Mouse (Mus musculus) cerebellum, adult 18-20 months (tissue): Measurements from ENCODE around the gene Tmprss11d.
A peak's percentile ranks its signal among the peaks of the same experiment; 100 is the strongest.
"Not testable (repeated sequence)": the region's sequence is repeated elsewhere in the genome, so short reads cannot be mapped to it uniquely, and the experiment has no call there.

Experiments
- DNase-seq, 2 experiments: peaks; one replicate each; pipeline ENCODE4 v3.0.0; 2021

Tmprss11d gene

DNA sequence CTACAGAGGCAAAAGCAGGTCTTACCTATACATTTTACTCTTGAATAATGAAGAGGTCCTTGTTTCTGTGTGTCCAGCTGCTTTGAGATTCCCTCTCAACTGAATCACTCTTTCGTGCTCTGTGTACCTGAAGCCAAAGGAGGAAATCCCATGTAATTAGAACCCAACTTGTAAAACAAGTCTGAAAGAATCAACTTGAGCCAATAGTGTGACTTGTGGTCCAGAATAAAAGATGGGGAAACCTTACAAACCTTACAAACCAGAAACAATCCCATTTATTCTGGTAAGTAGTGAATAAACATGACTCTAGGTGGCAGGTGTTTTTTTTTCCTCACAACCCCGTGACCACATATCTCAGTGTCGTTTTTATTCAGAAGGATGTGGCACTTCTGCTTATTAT, at the start of gene Tmprss11d:
Gene Tmprss11d (minus strand): TSS at position 101 of the 400 bp plus-strand sequence.
- no peak for DNase-seq

GRCm38 (mm10) chr5:86421323-86422028, 48.3 kb upstream of the Tmprss11d start:
- no peak for DNase-seq

- no peak for DNase-seq
Measured at GRCm38 (mm10) chr5:86419494-86419893, 46.3 kb upstream of the Tmprss11d start.

DNA sequence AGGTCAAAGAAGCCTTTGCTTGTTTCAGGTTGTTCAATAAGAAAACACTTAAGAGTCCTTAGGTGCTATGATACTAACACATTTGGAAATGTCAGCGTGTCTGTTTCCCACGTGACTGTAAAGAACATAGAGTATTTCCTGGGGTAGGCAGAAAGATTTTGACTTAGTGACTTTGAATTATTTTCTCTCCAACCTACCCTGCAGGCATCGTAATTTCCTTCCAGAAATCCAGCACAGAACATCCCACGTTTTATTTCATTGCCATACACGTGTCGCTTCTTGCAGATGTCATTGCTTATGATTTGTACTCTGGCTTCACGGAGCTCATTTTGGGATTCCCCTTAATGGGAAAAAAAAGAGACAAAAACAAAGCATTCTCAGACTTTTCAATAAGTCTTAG, 41.1 kb upstream of the Tmprss11d start:
- no peak for DNase-seq

GRCm38 (mm10) chr5:86410815-86411214, 37.6 kb upstream of the Tmprss11d start:
- peak; percentile 51 to 54 for DNase-seq

DNA sequence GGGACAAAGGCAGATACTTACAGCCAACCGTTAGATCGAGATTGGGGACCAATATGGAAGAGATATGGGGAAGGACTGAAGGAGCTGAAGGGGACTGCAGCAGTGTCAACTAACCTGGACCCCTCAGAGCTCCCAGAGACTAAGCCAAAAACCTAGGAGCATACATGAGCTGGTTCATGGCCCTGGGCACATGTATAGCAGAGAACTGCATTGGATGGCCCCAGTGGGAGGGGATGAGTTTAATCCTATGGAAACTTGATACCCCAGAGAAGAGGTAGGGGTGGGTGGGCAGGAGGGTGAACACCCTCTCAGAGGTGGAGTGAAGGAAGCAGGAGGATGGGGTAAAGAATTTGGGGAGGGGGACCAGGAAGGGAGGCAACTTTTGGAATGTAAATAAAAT, 34.7 kb upstream of the Tmprss11d start:
- DNase-seq, result no peak

DNA sequence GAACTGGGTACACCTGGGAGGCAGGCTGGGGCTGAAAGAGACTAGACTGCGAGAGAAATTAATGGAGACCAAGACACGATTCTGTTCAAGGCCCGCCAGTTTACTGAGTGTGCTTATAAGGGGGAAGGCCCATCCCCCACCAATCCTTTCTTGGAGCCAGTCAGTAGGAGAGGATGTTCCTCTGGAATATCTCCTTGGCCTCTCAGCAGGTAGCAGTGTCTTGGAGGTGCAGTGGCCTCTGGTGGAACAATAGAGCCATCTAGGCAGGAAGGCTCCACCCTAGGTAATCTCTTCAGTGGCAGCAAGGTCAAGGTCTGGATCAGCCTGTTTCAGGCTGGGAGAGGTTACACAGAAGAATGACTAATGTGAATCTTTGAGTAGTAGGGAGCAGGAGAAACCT, 34.0 kb upstream of the Tmprss11d start:
- DNase-seq, result no peak

DNA sequence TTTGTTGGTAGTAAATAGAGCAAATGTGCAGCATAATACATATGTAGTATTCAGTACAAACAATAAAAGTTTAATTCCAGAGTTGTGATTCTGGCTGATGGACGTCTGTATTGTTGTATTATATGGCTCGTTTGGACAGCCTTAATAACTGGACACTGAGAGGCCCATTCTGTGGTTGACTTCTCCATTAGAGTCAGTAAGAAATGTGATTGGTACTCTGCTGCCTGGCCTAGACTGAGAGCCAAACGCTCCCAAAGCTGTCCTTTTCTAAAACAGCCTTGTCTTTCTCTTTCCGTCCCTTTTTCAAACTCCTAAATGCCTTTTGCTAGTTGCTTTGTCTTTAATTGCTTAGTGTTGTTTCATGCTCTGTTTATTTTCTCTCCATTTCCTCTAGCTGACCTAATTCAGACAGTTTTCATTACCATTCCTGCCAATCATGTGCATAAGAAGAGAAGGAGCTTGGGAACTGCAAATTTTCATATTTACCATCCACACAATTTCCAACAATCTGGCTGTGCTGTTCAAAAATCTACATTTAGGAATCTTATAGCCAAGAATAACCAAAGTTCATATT, 13.7 kb downstream of the Tmprss11d start:
- DNase-seq, result peak; percentile 14 to 22

DNA sequence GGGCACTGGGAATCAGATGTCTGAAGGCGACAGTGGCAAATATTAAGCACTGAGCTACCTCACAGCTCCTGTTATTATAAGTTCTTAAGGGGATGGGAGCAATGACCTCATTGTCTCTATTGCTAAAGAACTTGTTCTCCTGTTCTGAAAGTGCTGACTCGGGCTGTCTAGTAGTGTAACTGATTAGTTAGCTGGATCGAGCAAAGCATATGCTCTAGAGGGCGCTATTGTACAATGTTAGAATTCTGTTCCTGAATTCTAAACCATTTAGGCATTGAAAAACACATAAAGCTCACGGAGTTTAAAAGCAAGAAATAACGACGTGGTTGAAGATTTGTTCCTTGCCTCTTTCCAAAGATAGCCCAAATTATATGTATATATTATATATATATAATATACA, 20.3 kb downstream of the Tmprss11d start:
- DNase-seq, result peak; percentile 51 to 57

GRCm38 (mm10) chr5:86318018-86318956, 54.9 kb downstream of the Tmprss11d start:
- not testable (repeated sequence) for DNase-seq

DNA sequence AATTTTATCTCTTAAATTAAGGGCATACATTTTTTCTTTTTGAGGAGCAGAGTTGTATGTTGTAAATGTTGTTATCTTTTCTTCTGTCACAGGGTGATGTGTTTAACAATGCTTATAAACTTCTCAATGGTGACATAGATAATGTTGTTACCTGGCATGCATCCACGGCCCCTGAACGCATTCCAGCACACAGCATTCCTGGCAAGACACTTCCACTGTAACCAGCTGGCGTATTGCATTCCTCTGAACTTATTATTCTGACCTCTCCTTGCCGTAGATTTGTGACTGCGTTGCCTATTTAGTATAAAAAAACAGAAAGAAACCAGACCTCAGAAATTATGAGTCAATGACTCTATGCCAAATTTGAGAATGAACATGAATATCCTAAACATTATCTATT, 67.1 kb downstream of the Tmprss11d start:
- peak; percentile 72 to 84 for DNase-seq

- peak; percentile 18 to 33 for DNase-seq
Measured at GRCm38 (mm10) chr5:86303877-86304276, 69.3 kb downstream of the Tmprss11d start.

GRCm38 (mm10) chr5:86289208-86289607, 84.0 kb downstream of the Tmprss11d start, which contains the start of gene Tmprss11c:
Gene Tmprss11c, minus strand, starts transcription at chr5:86289308.
- no peak for DNase-seq
